Mouse (Mus musculus): ENCODE measurements around the gene Kdm6b.

GRCm38 (mm10) chr11:69398486-69399200 lies 14.8 kb downstream of the Kdm6b start:
- TF ChIP-seq POLR2A (IDR thresholded peaks at IDR 0.05; ENCODE audit: low read depth, low read length), result no peak
- TF ChIP-seq RCOR1 (conservative IDR thresholded peaks at IDR 0.05; ENCODE audit: low read depth, low read length), result no peak
- TF ChIP-seq CTCF (conservative IDR thresholded peaks at IDR 0.05 in 1 of 2, IDR thresholded peaks at IDR 0.05 in 1 of 2; ENCODE audit: low read depth in 2 of 2, low read length in 2 of 2), result no peak
- TF ChIP-seq EP300 (IDR thresholded peaks at IDR 0.05; ENCODE audit: low read length), result no peak
- TF ChIP-seq ZC3H11A (IDR thresholded peaks at IDR 0.05; ENCODE audit: low read depth, low read length), result no peak
